Mouse (Mus musculus): ENCODE results near the gene BC017158. TPM values are rescaled to one million over a fixed set of nuclear protein-coding genes. Genes with fewer than 3 reads are reported as not detected.

Gene BC017158
- polyA plus RNA-seq, 1 experiment from 2014 or later = 16.7 TPM

GRCm38 (mm10) chr7:128276051-128276450 lies 21.9 kb downstream of the BC017158 start:
- H3K4me2 ChIP-seq (replicated peaks; ENCODE audit: low read depth, low read length) = no peak overlapping the region
- TF ChIP-seq EP300 (IDR thresholded peaks at IDR 0.05) (no peak), CTCF (IDR thresholded peaks at IDR 0.05) (no peak)
- no peaks in the 10 kb centered on the region for H3K27me3 ChIP-seq (replicated peaks; ENCODE audit: insufficient read depth, low read length)
- H3K27ac ChIP-seq (ENCODE audit: low read length) = no peak overlapping the region
- WGBS = 92% methylated on average over 6 of the region's 6 CpGs
- H3K4me1 ChIP-seq (ENCODE audit: insufficient read depth, low read depth, low read length) = peaks cover 3% of the 10 kb centered on the region; the same call in 1 of the 2 replicates
- DNase-seq (ENCODE audit: low spot score) (no peak), ATAC-seq (no peak)
- no peaks in the 10 kb centered on the region for H3K9me3 ChIP-seq (ENCODE audit: low read length)
- peaks cover 42% of the 10 kb centered on the region for H3K36me3 ChIP-seq (ENCODE audit: insufficient read depth, low read length)
- no peak overlapping the region for H3K4me3 ChIP-seq (ENCODE audit: low read depth, low read length)
- H3K9ac ChIP-seq (replicated peaks; ENCODE audit: low read depth) = no peak overlapping the region

GRCm38 (mm10) chr7:128271496-128271895 lies 26.5 kb downstream of the BC017158 start:
- WGBS = 88% methylated on average over 9 of the region's 9 CpGs
- TF ChIP-seq CTCF (IDR thresholded peaks at IDR 0.05) (no peak), EP300 (IDR thresholded peaks at IDR 0.05) (no peak)
- Histone ChIP-seq H3K27ac (ENCODE audit: low read length) (no peak overlapping the region), H3K9ac (replicated peaks; ENCODE audit: low read depth) (no peak overlapping the region), H3K36me3 (ENCODE audit: insufficient read depth, low read length) (peaks cover 32% of the 10 kb centered on the region), H3K27me3 (replicated peaks; ENCODE audit: insufficient read depth, low read length) (no peaks in the 10 kb centered on the region), H3K9me3 (ENCODE audit: low read length) (no peaks in the 10 kb centered on the region), H3K4me3 (ENCODE audit: low read depth, low read length) (no peak overlapping the region), H3K4me1 (ENCODE audit: insufficient read depth, low read depth, low read length) (no peaks in the 10 kb centered on the region), H3K4me2 (replicated peaks; ENCODE audit: low read depth, low read length) (no peak overlapping the region)
- ATAC-seq (no peak), DNase-seq (ENCODE audit: low spot score) (no peak)

GRCm38 (mm10) chr7:128270431-128270850 lies 27.5 kb downstream of the BC017158 start:
- WGBS = 42% methylated on average over 13 of the region's 13 CpGs
- no peak overlapping the region for H3K4me2 ChIP-seq (replicated peaks; ENCODE audit: low read depth, low read length)
- DNase-seq (ENCODE audit: low spot score) = no peak

GRCm38 (mm10) chr7:128267813-128268212 lies 30.2 kb downstream of the BC017158 start:
- DNase-seq (ENCODE audit: low spot score) (no peak), ATAC-seq (no peak)
- Histone ChIP-seq H3K27ac (ENCODE audit: low read length) (no peak overlapping the region), H3K4me2 (replicated peaks; ENCODE audit: low read depth, low read length) (no peak overlapping the region), H3K4me3 (ENCODE audit: low read depth, low read length) (no peak overlapping the region), H3K27me3 (replicated peaks; ENCODE audit: insufficient read depth, low read length) (no peaks in the 10 kb centered on the region), H3K4me1 (ENCODE audit: insufficient read depth, low read depth, low read length) (no peaks in the 10 kb centered on the region), H3K36me3 (ENCODE audit: insufficient read depth, low read length) (peaks cover 14% of the 10 kb centered on the region; the same call in 1 of the 2 replicates), H3K9me3 (ENCODE audit: low read length) (no peaks in the 10 kb centered on the region), H3K9ac (replicated peaks; ENCODE audit: low read depth) (no peak overlapping the region)
- TF ChIP-seq CTCF (IDR thresholded peaks at IDR 0.05) (no peak), EP300 (IDR thresholded peaks at IDR 0.05) (no peak)
- 79% methylated on average over 7 of the region's 7 CpGs for WGBS

More at GRCm38 (mm10) chr7:128270431-128270850, 27.5 kb downstream of the BC017158 start:
- H3K27ac ChIP-seq (ENCODE audit: low read length) = no peak overlapping the region
- no peaks in the 10 kb centered on the region for H3K27me3 ChIP-seq (replicated peaks; ENCODE audit: insufficient read depth, low read length)
- no peak for TF ChIP-seq EP300 (IDR thresholded peaks at IDR 0.05)
- TF ChIP-seq CTCF (IDR thresholded peaks at IDR 0.05) = no peak
- H3K9ac ChIP-seq (replicated peaks; ENCODE audit: low read depth) = no peak overlapping the region
- no peaks in the 10 kb centered on the region for H3K9me3 ChIP-seq (ENCODE audit: low read length)
- 0 out of 2 replicates have a peak, but pooled peaks have one; percentile 28 for ATAC-seq
- H3K36me3 ChIP-seq (ENCODE audit: insufficient read depth, low read length) = peaks cover 23% of the 10 kb centered on the region
- H3K4me1 ChIP-seq (ENCODE audit: insufficient read depth, low read depth, low read length) = no peaks in the 10 kb centered on the region
- no peak overlapping the region for H3K4me3 ChIP-seq (ENCODE audit: low read depth, low read length)

- H3K4me2 ChIP-seq (replicated peaks; ENCODE audit: low read depth, low read length) = no peak overlapping the region
- TF ChIP-seq CTCF (IDR thresholded peaks at IDR 0.05) (no peak), EP300 (IDR thresholded peaks at IDR 0.05) (no peak)
- DNase-seq (ENCODE audit: low spot score) = no peak
- no peak overlapping the region for H3K4me3 ChIP-seq (ENCODE audit: low read depth, low read length)
- H3K36me3 ChIP-seq (ENCODE audit: insufficient read depth, low read length) = peaks cover 14% of the 10 kb centered on the region; the same call in 1 of the 2 replicates
- WGBS = 59% methylated on average over 13 of the region's 13 CpGs
- H3K9ac ChIP-seq (replicated peaks; ENCODE audit: low read depth) = no peak overlapping the region
- ATAC-seq = no peak
- H3K4me1 ChIP-seq (ENCODE audit: insufficient read depth, low read depth, low read length) = no peaks in the 10 kb centered on the region
- H3K9me3 ChIP-seq (ENCODE audit: low read length) = no peaks in the 10 kb centered on the region
- no peak overlapping the region for H3K27ac ChIP-seq (ENCODE audit: low read length)
- no peaks in the 10 kb centered on the region for H3K27me3 ChIP-seq (replicated peaks; ENCODE audit: insufficient read depth, low read length)
Measured at GRCm38 (mm10) chr7:128267391-128267790, 30.6 kb downstream of the BC017158 start.

- Histone ChIP-seq H3K27me3 (replicated peaks; ENCODE audit: insufficient read depth, low read length) (no peaks in the 10 kb centered on the region), H3K27ac (ENCODE audit: low read length) (no peak overlapping the region), H3K9ac (replicated peaks; ENCODE audit: low read depth) (no peak overlapping the region), H3K4me2 (replicated peaks; ENCODE audit: low read depth, low read length) (no peak overlapping the region), H3K9me3 (ENCODE audit: low read length) (no peaks in the 10 kb centered on the region), H3K36me3 (ENCODE audit: insufficient read depth, low read length) (peaks cover 1% of the 10 kb centered on the region; the same call in 1 of the 2 replicates), H3K4me3 (ENCODE audit: low read depth, low read length) (no peak overlapping the region), H3K4me1 (ENCODE audit: insufficient read depth, low read depth, low read length) (no peaks in the 10 kb centered on the region)
- ATAC-seq (no peak), DNase-seq (ENCODE audit: low spot score) (no peak)
- TF ChIP-seq CTCF (IDR thresholded peaks at IDR 0.05) (no peak), EP300 (IDR thresholded peaks at IDR 0.05) (no peak)
- WGBS = 67% methylated on average over 3 of the region's 5 CpGs
Measured at GRCm38 (mm10) chr7:128266056-128266455, 31.9 kb downstream of the BC017158 start.

GRCm38 (mm10) chr7:128265411-128265810 lies 32.6 kb downstream of the BC017158 start, which contains the start of gene Slc5a2:
TSS of gene Slc5a2 (plus strand) at chr7:128265657.
- WGBS = 74% methylated on average over 6 of the region's 6 CpGs
- DNase-seq (ENCODE audit: low spot score) (no peak), ATAC-seq (no peak)
- H3K4me2 ChIP-seq (replicated peaks; ENCODE audit: low read depth, low read length) = no peak within 1 kb of the TSS
- no peaks in the 10 kb centered on the region for H3K27me3 ChIP-seq (replicated peaks; ENCODE audit: insufficient read depth, low read length)
- H3K9me3 ChIP-seq (ENCODE audit: low read length) = no peaks in the 10 kb centered on the region
- H3K27ac ChIP-seq (ENCODE audit: low read length) = no peak within 1 kb of the TSS
- no peak within 1 kb of the TSS for H3K9ac ChIP-seq (replicated peaks; ENCODE audit: low read depth)
- H3K4me1 ChIP-seq (ENCODE audit: insufficient read depth, low read depth, low read length) = no peaks in the 10 kb centered on the region
- TF ChIP-seq CTCF (IDR thresholded peaks at IDR 0.05) = no peak
- TF ChIP-seq EP300 (IDR thresholded peaks at IDR 0.05) = no peak
- no peak within 1 kb of the TSS for H3K4me3 ChIP-seq (ENCODE audit: low read depth, low read length)
- H3K36me3 ChIP-seq (ENCODE audit: insufficient read depth, low read length) = no peaks in the 10 kb centered on the region

Measured in lung, postnatal 0 days (tissue).